Mouse (Mus musculus) CH12.LX (cell line): Measurements from ENCODE around the gene Hba-x. TPM values are rescaled to one million over a fixed set of nuclear protein-coding genes. Genes with fewer than 3 reads are reported as not detected.

Experiments used
- DNase-seq: peaks from one replicate; pipeline ENCODE4 v3.0.0-alpha.2; 2013; ENCODE audit errors: extremely low read depth
- H3K27ac ChIP-seq: 2 replicates; pipeline ENCODE4 v1.5.1; 2012; ENCODE audit warnings: low read depth, mild to moderate bottlenecking, control low read depth, moderate library complexity; ENCODE audit not compliant: insufficient read depth
- H3K27me3 ChIP-seq: replicated peaks from 2 replicates; pipeline ENCODE3; 2012; ENCODE audit warnings: inconsistent platforms
- H3K36me3 ChIP-seq, 2 experiments: replicated peaks in 1 of 2; 2 replicates each; pipeline versions ENCODE3 to v1.6.1; 2012; ENCODE audit warnings: inconsistent platforms in 1 of 2, low read length in 1 of 2, mild to moderate bottlenecking in 1 of 2, mixed read lengths in 1 of 2, moderate library complexity in 1 of 2; ENCODE audit not compliant: control insufficient read depth in 1 of 2, insufficient read depth in 1 of 2
- H3K4me1 ChIP-seq, 2 experiments: 2 replicates each; pipeline ENCODE4 v1.6.1; 2012; ENCODE audit warnings: inconsistent platforms in 1 of 2, moderate library complexity in 1 of 2; ENCODE audit not compliant: insufficient read depth in 2 of 2, control insufficient read depth in 1 of 2
- H3K4me2 ChIP-seq: 2 replicates; pipeline ENCODE4 v1.6.1; 2012; ENCODE audit warnings: low read depth, mild to moderate bottlenecking, control low read depth; ENCODE audit not compliant: poor library complexity, insufficient read depth, severe bottlenecking
- H3K4me3 ChIP-seq, 3 experiments: fragments of 150-350 bp in 1 of 3; sonication (generic) in 1 of 3; replicated peaks in 1 of 3; 2 replicates each; pipeline versions ENCODE3 to v1.5.1; 2011 to 2012; ENCODE audit warnings: low read depth in 2 of 3, low read length in 2 of 3, mild to moderate bottlenecking in 2 of 3, moderate library complexity in 2 of 3, control low read depth in 1 of 3, improper control_type of control experiment in 1 of 3, inconsistent platforms in 1 of 3, mixed read lengths in 1 of 3; ENCODE audit not compliant: poor library complexity in 1 of 3
- H3K79me2 ChIP-seq: replicated peaks from 2 replicates; pipeline ENCODE4 v1.6.1; 2012; ENCODE audit warnings: mild to moderate bottlenecking, moderate library complexity; ENCODE audit not compliant: control insufficient read depth, poor library complexity, insufficient read depth, severe bottlenecking; ENCODE audit errors: extremely low read depth
- H3K9ac ChIP-seq: 2 replicates; pipeline ENCODE4 v1.6.1; 2012; ENCODE audit warnings: low read depth, mild to moderate bottlenecking, control low read depth, moderate library complexity; ENCODE audit not compliant: insufficient read depth
- H3K9me3 ChIP-seq: replicated peaks from 2 replicates; pipeline ENCODE3; 2012; ENCODE audit warnings: low read length, inconsistent platforms, mixed read lengths
- CHD1 ChIP-seq: IDR thresholded peaks from 2 replicates; pipeline ENCODE4 v1.6.1; 2012; ENCODE audit warnings: low read depth, low read length, improper control_type of control experiment, inconsistent platforms
- ETS1 ChIP-seq: conservative IDR thresholded peaks from 2 replicates; pipeline ENCODE4 v1.6.1; 2012; ENCODE audit warnings: low read depth, mild to moderate bottlenecking, inconsistent platforms, low read length, improper control_type of control experiment, moderate library complexity
- GABPA ChIP-seq: IDR thresholded peaks from 2 replicates; pipeline ENCODE4 v1.6.1; 2012; ENCODE audit warnings: low read depth, low read length, improper control_type of control experiment, inconsistent platforms; ENCODE audit not compliant: insufficient replicate concordance
- HCFC1 ChIP-seq: IDR thresholded peaks from 2 replicates; pipeline ENCODE4 v1.6.1; 2012; ENCODE audit warnings: low read depth, mild to moderate bottlenecking, inconsistent platforms, low read length, improper control_type of control experiment
- MAFK ChIP-seq: IDR thresholded peaks from 2 replicates; pipeline ENCODE4 v1.6.1; 2011; ENCODE audit warnings: low read length, improper control_type of control experiment; ENCODE audit not compliant: insufficient replicate concordance
- MAX ChIP-seq: IDR thresholded peaks from 2 replicates; pipeline ENCODE4 v1.6.1; 2011; ENCODE audit warnings: low read length, improper control_type of control experiment
- MEF2A ChIP-seq: IDR thresholded peaks from 2 replicates; pipeline ENCODE4 v1.6.1; 2014; ENCODE audit warnings: low read depth, mild to moderate bottlenecking, inconsistent platforms, low read length, improper control_type of control experiment, borderline replicate concordance
- MYC ChIP-seq: IDR thresholded peaks from 2 replicates; pipeline ENCODE4 v1.6.1; 2011; ENCODE audit warnings: low read depth, mild to moderate bottlenecking, improper control_type of control experiment, low read length
- NELFE ChIP-seq: IDR thresholded peaks from 2 replicates; pipeline ENCODE4 v1.6.1; 2011; ENCODE audit warnings: low read depth, low read length, improper control_type of control experiment
- NRF1 ChIP-seq: IDR thresholded peaks from 2 replicates; pipeline ENCODE4 v1.6.1; 2014; ENCODE audit warnings: low read depth, mild to moderate bottlenecking, inconsistent platforms, low read length, improper control_type of control experiment, moderate library complexity
- PAX5 ChIP-seq: IDR thresholded peaks from 2 replicates; pipeline ENCODE4 v1.6.1; 2012; ENCODE audit warnings: low read length, inconsistent platforms, mixed read lengths
- RAD21 ChIP-seq: IDR thresholded peaks from 2 replicates; pipeline ENCODE4 v1.6.1; 2011; ENCODE audit warnings: low read depth, mild to moderate bottlenecking, low read length, improper control_type of control experiment, moderate library complexity
- SMC3 ChIP-seq: IDR thresholded peaks from 2 replicates; pipeline ENCODE4 v1.6.1; 2011; ENCODE audit warnings: low read depth, low read length, improper control_type of control experiment
- TBP ChIP-seq: conservative IDR thresholded peaks from 2 replicates; pipeline ENCODE4 v1.6.1; 2011; ENCODE audit warnings: low read depth, low read length, improper control_type of control experiment
- TCF12 ChIP-seq: IDR thresholded peaks from 2 replicates; pipeline ENCODE4 v1.6.1; 2014; ENCODE audit warnings: low read depth, mild to moderate bottlenecking, inconsistent platforms, low read length, improper control_type of control experiment
- UBTF ChIP-seq: IDR thresholded peaks from 2 replicates; pipeline ENCODE4 v1.6.1; 2012; ENCODE audit warnings: low read depth, mild to moderate bottlenecking, inconsistent platforms, low read length, improper control_type of control experiment, moderate library complexity
- ZC3H11A ChIP-seq: IDR thresholded peaks from 2 replicates; pipeline ENCODE4 v1.6.1; 2012; ENCODE audit warnings: low read depth, mild to moderate bottlenecking, inconsistent platforms, low read length, improper control_type of control experiment
- ZNF384 ChIP-seq: IDR thresholded peaks from 2 replicates; pipeline ENCODE4 v1.6.1; 2012; ENCODE audit warnings: low read depth, low read length, improper control_type of control experiment, inconsistent platforms
- dilution Hi-C: fragments of 300-500 bp; cut with MboI; formaldehyde crosslinking; loops from 2 replicates; pipeline ENCODE4 v1.14.3; 2020; ENCODE audit warnings: low sequenced_read_pairs; ENCODE audit not compliant: extremely low pct_unique_long_range_greater_than_20kb, extremely low pct_ligation_motif_present
- in situ Hi-C: fragments of 300-500 bp; cut with MboI; formaldehyde crosslinking; loops from 3 replicates; pipeline ENCODE4 v1.14.3; 2019; ENCODE audit warnings: low sequenced_read_pairs, low pct_ligation_motif_present, low pct_unique_long_range_greater_than_20kb, mixed read lengths
- polyA plus RNA-seq: library from polyadenylated mRNA; unstranded; fragments of >175 nt; gene quantifications from 2 replicates; pipeline ENCODE4 v1.2.1, GENCODE M21; 2012; ENCODE audit warnings: low read depth; ENCODE audit not compliant: insufficient read length
- total RNA-seq, 2 experiments: library from RNA; depleted of rRNA; stranded (reverse); fragments of 300-350 nt in 1 of 2; fragments of >200 nt in 1 of 2; gene quantifications; 2 replicates each; pipeline ENCODE4 v1.2.3; 2012 to 2014

The Hba-x gene
- total and polyA plus RNA-seq, 3 experiments: not detected

- no peaks in the 10 kb centered on the region for H3K9me3 ChIP-seq
- no peak overlapping the region for H3K9ac ChIP-seq
- H3K4me1 ChIP-seq: peaks cover 0 to 37% of the 10 kb centered on the region in 2 experiments; a peak in 2 of 4 replicates
- peaks cover under 1% of the 10 kb centered on the region for H3K27me3 ChIP-seq
- H3K4me2 ChIP-seq: no peak overlapping the region
- no peak overlapping the region for H3K4me3 ChIP-seq
- dilution Hi-C loops (no loop called here), in situ Hi-C loops (loop anchor here (10.0 kb wide), 1 partner anchor 45 kb away; no protein-coding TSS in a partner anchor)
- peaks cover 60 to 78% of the 10 kb centered on the region in 2 experiments for H3K36me3 ChIP-seq
- no peak for DNase-seq
- TF ChIP-seq NELFE (no peak), NRF1 (no peak)
- no peak overlapping the region for H3K27ac ChIP-seq
- no peaks in the 10 kb centered on the region for H3K79me2 ChIP-seq
Observed at GRCm38 (mm10) chr11:32230220-32230619, 46.0 kb upstream of the Hba-x start.

- no peaks in the 10 kb centered on the region for H3K27me3 ChIP-seq
- no peak overlapping the region for H3K27ac ChIP-seq
- in situ Hi-C loops: loop anchor here (10.0 kb wide), 1 partner anchor 46 kb away; no protein-coding TSS in a partner anchor
- H3K36me3 ChIP-seq: peaks cover 64 to 87% of the 10 kb centered on the region in 2 experiments
- no peaks in the 10 kb centered on the region for H3K9me3 ChIP-seq
- no peak overlapping the region for H3K4me2 ChIP-seq
- TF ChIP-seq MAX (no peak), MYC (no peak), ZNF384 (no peak), MAFK (no peak)
- TF ChIP-seq, all 38 proteins: peak for 0
- DNase-seq: no peak
- H3K9ac ChIP-seq: no peak overlapping the region
- peaks cover 0 to 28% of the 10 kb centered on the region in 2 experiments; a peak in 2 of 4 replicates for H3K4me1 ChIP-seq
- no peaks in the 10 kb centered on the region for H3K79me2 ChIP-seq
- no peak overlapping the region for H3K4me3 ChIP-seq
- dilution Hi-C loops: no loop called here
Observed at GRCm38 (mm10) chr11:32231125-32231524, 45.1 kb upstream of the Hba-x start.

- Histone ChIP-seq H3K4me1 (peaks cover 7 to 32% of the 10 kb centered on the region in 2 experiments), H3K27me3 (no peaks in the 10 kb centered on the region), H3K4me2 (no peak overlapping the region), H3K27ac (no peak overlapping the region), H3K36me3 (peaks cover 76 to 100% of the 10 kb centered on the region in 2 experiments), H3K79me2 (no peaks in the 10 kb centered on the region), H3K9me3 (no peaks in the 10 kb centered on the region), H3K9ac (no peak overlapping the region), H3K4me3 (no peak overlapping the region)
- no peak for DNase-seq
- no peak for TF ChIP-seq TCF12
- TF ChIP-seq UBTF: no peak
- TF ChIP-seq TBP: no peak
- no peak for TF ChIP-seq SMC3
- TF ChIP-seq ZC3H11A: no peak
- no peak for TF ChIP-seq HCFC1
- no peak for TF ChIP-seq CHD1
- no peak for TF ChIP-seq PAX5
- no peak for TF ChIP-seq NELFE
- no peak for TF ChIP-seq MEF2A
- no peak for TF ChIP-seq RAD21
- TF ChIP-seq GABPA: no peak
- TF ChIP-seq ETS1: no peak
- in situ Hi-C loops: loop anchor here (10.0 kb wide), 1 partner anchor 48 kb away; no protein-coding TSS in a partner anchor
- dilution Hi-C loops: no loop called here
Observed at GRCm38 (mm10) chr11:32232848-32233247, 43.4 kb upstream of the Hba-x start.
